Mouse (Mus musculus): ENCODE results near the gene Arsg. TPM values are rescaled to one million over a fixed set of nuclear protein-coding genes. Genes with fewer than 3 reads are reported as not detected.

Gene Arsg
- polyA plus RNA-seq, 2 experiments from 2014 or later: 4.5 to 5.5 TPM

Other genes with a start within 250 kb of the Arsg start
- 1 to 10 TPM; 3.3 to 5.5 TPM for gene Rgs9, start 175.2 kb upstream of the Arsg start, polyA plus RNA-seq (2017; shearing (Covaris generic))
- 10 to 100 TPM; 56.6 to 64.4 TPM for gene Gna13, start 110.5 kb upstream of the Arsg start, polyA plus RNA-seq (2017; shearing (Covaris generic))
- gene 9930022D16Rik, start 59.5 kb upstream of the Arsg start, polyA plus RNA-seq (2017; shearing (Covaris generic)): under 1 TPM; 0.17 to 0.40 TPM
- gene Amz2, start 47.4 kb upstream of the Arsg start, polyA plus RNA-seq (2017; shearing (Covaris generic)): 10 to 100 TPM; 39.6 to 51.6 TPM
- 10 to 100 TPM; 21.1 to 24.9 TPM for gene Slc16a6, start 224 bp downstream of the Arsg start, polyA plus RNA-seq (2017; shearing (Covaris generic))
- gene Wipi1, start 138.6 kb downstream of the Arsg start, polyA plus RNA-seq (2017; shearing (Covaris generic)): under 1 TPM in 1 of 2 experiments, not detected in 1; 0.29 TPM
- 100 to 1,000 TPM; 491 to 502 TPM for gene Prkar1a, start 176.0 kb downstream of the Arsg start, polyA plus RNA-seq (2017; shearing (Covaris generic))
- gene Fam20a, start 248.9 kb downstream of the Arsg start, polyA plus RNA-seq (2017; shearing (Covaris generic)): 1 to 10 TPM; 2.1 to 2.2 TPM